Mouse (Mus musculus) liver, embryonic 14.5 days (tissue): Measurements from ENCODE around the gene Krt78.

Experiments used
- CTCF ChIP-seq: IDR thresholded peaks from 2 replicates; pipeline ENCODE4 v1.5.1; 2016; ENCODE audit warnings: antibody characterized with exemption, low read depth, control low read depth
- EP300 ChIP-seq: IDR thresholded peaks from 2 replicates; pipeline ENCODE4 v1.6.1; 2016; ENCODE audit warnings: antibody characterized with exemption, low read depth

DNA sequence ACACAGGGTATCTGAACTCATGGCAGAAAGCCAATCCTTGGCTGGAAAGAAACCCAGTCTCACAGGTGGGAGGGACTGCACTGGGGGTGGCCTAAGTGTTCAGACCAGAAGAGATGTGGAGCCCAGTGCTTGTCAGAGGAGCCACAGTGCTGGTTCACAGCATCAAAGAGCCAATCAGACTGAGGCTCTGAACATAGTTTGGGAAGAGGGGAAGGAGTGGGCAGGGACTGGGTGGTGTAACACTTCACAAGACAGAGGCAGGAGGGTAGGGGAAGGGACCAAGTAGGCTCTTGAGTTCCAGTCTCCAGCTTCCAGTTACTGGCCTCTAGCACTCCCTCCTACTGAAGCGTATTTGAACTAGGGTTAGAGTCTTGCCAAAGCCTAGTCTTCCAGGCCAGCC is 8.7 kb downstream of the Krt78 start:
- TF ChIP-seq CTCF (no peak), EP300 (no peak)
